Mouse (Mus musculus) common myeloid progenitor, adult 5-6 weeks (primary cell): ENCODE measurements at regions not wholly inside any gene's neighbourhood (a gene's known extent, or its start where the extent isn't known, plus 50 kb on each side); places are given as distances from the start of the nearest gene placed in this dataset.
"Not testable (repeated sequence)": the region's sequence is repeated elsewhere in the genome, so short reads cannot be mapped to it uniquely, and the experiment has no call there.

Source experiments
- ATAC-seq: replicated peaks from 2 replicates; pipeline ENCODE4 v1.8.0; 2016; ENCODE audit warnings: low read depth, mild to moderate bottlenecking, moderate TSS enrichment, inconsistent platforms; ENCODE audit not compliant: poor library complexity, severe bottlenecking

DNA sequence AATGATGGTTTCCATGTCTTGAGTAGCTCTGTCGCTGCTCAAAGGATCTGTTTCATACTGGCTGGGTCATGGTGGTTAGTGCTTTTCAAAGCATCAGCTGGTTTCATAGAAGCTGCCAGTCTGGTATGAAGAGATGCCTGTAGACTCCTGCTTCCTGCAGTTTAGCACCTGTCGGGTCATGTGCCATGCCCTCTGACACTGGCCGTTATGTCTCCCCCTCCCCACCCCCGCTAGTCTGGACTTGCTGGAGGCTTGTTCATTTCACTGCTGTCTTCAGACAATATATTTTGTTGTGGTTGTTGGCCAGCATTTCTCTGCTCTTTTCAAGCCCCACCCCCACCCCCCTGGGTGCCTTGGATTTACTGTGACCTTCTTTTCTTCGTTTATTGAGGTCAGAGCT, 450.1 kb downstream of the Tcerg1l start:
- ATAC-seq, result no peak

DNA sequence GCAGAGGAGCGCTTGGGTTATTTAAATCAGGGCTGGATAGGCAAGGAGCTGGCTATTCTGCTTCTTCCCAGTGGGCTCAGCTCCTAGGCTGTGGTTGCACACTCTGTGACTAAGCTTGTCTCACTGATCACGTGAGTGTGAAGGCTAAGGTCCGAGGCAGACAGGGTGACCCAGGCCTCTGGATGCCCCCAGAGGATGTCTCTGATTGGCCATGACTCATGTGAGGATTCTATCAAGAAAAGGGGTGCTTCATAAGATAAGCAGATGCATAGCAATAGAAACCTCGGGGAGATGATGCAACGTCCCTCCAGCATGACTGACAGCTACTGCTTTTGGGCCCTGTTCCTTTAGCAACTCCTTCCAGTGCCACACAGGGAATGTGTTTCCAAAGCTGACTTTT, 440.2 kb downstream of the Tcerg1l start:
- no peak for ATAC-seq

DNA sequence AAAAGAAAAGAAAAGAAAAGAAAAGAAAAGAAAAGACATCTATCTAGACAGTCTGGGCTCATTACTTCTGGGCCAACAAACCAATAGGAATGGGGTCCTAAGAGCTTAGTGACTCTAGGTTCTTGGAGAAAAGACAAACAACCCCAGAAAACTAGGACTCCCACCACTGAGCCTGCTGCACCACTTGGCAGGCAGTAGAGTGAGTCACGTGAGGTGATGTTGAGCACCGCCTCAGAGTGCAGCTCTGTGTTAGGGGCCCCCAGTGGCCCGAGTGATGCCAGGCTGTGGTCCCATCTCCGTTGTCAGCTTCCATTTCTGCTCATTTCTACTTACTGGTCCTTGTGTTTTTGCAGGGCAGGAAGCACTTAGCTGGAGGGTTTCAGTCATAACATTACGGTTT, 439.7 kb downstream of the Tcerg1l start:
- ATAC-seq, result no peak

DNA sequence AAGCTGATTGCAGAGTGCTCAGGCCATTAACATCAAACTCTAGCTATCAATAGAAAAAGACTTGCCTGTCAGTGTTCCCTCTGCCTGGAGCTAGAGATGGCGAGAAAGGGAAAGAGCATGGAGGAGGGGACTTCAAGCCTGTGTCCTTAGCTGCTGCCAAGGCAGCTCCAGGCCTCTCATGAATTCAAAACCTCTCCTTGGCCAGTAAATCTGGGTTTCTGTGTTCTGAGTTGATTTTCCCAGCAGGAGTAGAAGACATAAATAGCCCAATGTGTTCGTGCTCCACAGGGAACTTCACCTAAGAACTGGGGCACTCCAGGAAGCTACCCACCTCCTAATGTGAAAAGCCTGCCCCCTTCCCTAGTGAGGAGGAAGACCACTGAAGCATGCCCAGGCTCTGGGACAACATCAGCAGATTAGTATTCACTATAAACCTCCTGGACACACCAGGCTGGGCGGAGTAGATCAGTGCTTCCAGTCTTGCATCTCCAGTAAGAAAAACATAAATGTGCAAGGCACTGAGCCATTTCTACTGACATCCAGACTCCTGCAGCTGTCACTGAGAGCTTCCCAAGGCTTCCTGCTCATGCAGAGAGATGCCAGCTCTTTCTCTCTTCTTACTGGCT, 433.9 kb downstream of the Tcerg1l start:
- no peak for ATAC-seq

DNA sequence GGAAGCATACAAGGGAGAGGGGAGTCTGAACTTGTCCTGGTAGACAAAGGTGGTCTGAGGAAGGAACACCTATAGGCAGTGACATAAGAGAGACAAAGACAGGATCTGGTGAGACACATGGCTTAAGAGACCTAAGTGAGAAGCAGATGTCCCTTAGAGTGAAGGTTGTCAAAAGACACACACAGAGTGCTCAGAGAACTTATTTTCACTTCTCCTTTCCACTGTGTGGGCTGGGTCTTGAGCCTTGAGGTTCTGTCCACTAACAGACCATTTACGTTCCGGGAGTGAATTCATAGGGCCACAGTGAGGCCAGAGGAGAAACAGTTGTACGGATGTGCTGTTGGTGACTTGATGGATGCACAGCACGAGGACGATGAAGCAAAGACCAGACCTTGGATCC, 422.8 kb downstream of the Tcerg1l start:
- ATAC-seq, result no peak

DNA sequence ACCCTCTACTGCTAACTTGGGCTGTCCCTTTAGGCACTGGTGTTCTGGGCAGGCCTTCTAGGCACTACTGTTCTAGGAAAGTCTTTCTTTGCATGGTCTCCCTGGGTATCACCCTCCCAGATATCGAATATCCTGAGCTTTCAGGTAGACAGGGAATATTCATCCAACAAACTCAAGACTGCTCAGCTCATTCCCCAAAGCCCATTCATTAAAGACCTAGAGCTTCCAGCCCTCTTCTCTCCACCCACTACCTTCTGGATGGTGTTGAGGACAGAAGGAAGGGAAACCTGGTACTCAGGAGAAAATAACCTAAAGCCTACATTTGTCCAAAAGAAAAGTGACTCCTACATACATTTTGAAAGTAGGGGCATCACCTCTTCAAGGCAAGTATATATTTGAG, 420.0 kb downstream of the Tcerg1l start:
- ATAC-seq, result no peak

DNA sequence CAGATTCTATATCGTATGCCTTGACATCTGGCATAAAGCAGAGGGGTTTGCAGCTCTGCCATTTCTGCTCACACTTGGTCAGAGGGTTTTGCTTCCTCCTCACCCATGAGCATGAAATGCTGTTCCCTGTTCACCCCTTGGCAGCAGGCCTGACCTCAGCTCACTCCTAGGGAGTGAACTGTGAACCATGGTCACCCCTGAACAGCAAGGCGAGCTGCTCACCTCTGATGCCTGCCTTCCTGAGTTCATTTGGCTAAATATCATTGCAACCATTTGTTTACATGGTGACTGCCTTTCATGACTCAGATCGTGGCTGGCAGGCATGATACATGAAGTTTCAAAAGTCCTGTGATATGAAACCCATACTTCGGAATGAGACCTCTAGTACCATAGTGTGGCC, 418.2 kb downstream of the Tcerg1l start:
- ATAC-seq, result no peak

DNA sequence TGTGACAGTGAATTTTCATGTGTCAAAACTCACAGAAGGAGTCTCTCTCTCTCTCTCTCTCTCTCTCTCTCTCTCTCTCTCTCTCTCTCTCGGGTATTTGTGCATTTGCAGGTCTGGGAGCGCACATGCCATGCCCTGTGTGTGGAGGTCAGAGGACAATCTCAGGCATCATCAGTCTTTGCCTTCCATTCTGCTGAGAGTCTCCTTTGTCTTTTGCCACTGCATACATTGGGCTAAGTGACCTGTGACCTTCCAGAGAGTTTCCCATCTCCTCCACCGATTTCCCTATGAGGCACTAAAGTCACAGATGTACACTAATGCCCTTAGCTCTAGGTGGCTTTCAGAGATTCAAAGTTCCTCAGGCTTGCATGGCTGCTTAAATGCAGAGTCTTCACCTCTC, 391.7 kb downstream of the Tcerg1l start:
- no peak for ATAC-seq

DNA sequence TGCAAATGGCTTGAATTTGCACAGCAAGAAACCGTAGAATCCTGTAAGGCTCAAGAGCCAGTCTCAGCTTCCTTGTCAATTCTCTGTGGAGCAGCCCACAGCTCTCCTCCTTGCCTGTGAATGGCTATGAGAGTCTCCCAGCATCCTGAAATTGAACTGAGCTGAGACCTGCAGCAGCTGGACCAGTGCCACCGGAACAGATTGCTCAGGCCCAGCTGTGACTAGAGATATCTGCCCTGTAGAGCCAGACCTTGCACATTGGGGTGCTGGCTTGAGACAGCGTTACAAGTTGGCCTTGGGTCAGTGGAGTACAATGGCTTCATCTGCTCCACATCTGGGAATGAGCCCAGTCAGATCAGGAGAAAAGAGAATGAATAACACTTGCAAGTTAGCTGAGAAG, 390.6 kb downstream of the Tcerg1l start:
- ATAC-seq, result no peak

DNA sequence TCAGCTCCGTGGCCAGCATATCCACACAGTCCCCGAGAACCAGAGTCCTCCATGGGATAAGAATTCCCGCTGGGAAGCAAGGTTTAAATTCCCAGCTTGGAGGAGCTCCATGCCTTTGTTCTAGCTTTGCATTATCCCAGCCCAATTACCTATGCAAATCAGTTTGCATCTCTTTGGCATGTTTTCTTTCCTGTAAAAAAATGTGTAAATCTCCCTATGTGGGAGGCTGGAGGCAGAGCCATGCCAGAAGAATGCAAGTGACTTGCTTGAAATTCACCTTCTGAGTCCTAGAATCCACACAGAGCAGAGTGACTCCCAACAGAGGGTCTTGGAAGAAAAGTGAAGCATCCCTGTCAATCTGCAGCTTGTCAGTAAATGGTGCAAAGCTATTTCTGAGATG, 388.9 kb downstream of the Tcerg1l start:
- ATAC-seq, result no peak

DNA sequence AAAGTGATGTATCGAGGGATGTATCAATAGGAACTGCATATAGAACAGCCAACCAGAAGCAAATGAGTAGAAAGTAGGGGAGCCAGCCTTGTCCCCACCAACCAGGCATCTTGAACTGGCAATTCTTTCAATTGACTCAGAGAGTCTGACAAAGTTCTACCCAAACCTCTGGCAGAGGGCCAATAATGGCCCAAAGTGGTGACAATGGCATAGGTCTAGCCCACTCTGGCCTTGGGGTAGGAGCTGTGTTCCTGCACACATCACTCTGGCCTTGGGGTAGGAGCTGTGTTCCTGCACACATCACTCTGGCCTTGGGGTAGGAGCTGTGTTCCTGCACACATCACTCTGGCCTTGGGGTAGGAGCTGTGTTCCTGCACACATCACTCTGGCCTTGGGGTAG, 373.5 kb downstream of the Tcerg1l start:
- ATAC-seq, result not testable (repeated sequence)

DNA sequence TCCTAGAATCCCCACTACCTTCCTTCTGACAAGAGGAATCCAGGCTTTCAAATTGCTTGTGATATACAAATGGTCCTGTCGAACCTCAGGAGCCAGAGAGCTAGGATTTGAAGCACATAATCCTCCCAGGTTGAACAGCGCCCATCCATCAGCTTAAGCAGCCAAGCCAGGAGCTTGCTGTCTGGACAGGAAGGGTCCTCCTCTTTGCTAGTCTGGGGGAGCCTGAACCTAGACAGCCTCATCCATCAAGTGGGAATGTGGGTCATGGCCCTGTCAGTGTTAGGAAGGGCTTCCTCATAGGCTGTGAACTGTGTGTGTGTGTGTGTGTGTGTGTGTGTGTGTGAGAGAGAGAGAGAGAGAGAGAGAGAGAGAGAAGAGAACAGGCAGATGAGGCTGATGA, 345.8 kb downstream of the Tcerg1l start:
- no peak for ATAC-seq

DNA sequence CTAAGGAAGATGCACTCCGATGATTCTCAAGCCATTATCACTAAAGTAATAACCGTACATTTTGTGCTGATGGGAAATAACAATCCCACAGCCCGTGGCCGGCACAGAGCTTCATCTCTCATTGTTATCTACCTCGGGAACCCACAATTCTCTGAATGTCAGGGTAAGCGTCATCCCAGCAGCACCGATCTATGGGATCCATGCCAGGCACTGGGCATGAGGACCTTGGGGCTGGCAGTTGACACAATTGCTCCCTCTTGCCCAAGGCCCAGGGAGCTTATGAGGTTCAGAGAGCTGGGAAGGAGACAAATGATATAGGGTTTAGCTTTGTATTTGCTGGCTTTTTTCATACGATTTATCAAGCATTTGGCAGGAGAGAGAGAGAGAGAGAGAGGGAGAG, 342.8 kb downstream of the Tcerg1l start:
- no peak for ATAC-seq

DNA sequence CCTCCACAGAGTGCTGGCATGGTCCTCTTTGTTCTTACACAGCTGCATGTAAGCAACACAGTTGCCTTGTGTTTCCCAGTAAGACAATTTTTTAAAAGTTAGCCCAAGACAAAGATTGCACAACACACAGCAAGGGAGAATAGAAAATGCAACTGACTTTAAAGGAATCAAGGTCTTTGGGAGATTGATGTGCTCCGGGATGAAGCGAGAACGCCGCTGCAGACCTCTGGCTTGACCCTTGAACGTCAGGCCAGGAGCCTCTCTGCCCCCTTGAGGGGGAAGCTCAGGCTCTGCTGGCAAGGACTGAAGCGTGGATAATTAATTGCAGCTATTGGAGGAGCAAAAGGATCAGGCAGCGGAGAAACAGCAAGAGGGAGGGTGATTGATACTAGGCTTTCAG, 336.4 kb downstream of the Tcerg1l start:
- ATAC-seq, result no peak

DNA sequence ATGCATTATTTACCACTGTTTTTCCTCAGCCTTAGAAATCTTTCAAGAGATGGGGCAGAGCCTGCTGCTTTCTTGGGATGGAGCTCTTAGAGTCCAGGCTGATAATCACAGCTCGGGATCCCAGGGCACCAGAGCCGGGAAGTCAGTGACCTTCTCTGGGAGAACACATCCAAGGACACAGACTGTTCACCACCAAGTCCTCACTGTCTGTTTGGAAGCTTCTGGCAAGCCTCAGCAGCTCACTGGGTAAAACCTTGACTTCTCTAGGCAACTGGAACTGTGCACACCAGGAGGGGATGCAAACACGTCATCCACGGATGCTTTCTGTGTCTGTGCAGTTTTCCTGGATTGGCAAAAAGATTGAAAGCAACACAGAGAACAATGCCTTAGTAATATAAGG, 330.6 kb downstream of the Tcerg1l start:
- no peak for ATAC-seq

DNA sequence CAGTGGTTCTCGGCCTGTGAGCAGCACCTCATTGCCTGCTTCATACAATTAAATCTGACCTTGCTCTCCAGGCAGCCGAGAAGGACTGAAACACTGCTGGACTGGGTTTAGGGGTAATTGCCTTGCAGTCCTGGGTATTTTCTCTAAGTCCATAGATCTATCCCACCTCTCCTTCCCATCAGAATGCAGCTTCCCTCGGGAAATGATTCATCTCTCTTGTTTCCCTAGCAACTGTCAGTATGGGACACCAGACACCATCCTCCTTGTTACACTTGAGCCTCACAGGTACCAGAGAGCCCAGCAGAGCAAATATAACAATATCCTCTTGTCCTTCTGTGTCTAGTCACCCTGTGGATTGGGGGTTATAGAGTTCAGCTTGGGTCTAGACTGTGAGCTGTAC, 322.3 kb downstream of the Tcerg1l start:
- no peak for ATAC-seq

DNA sequence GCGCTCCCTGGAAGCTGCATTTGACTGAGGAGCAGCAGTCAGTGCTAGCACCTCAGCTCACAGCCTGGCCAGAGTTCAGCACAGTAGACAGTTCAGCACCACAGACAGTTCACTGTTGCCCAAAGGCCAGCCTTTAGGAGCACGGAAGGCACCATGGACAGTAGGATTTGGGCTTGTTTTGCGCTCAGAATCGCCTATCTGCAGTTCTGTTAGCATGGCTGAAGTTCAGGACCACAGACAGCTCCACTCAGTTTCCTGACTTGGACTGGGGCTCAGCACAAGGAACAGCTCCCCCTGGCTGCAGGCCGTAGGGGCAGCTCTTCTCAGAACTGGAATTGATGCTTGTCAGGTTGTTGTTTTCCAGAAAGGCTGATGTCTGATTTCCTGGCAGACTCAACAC, 313.6 kb downstream of the Tcerg1l start:
- ATAC-seq, result peak; percentile 100

DNA sequence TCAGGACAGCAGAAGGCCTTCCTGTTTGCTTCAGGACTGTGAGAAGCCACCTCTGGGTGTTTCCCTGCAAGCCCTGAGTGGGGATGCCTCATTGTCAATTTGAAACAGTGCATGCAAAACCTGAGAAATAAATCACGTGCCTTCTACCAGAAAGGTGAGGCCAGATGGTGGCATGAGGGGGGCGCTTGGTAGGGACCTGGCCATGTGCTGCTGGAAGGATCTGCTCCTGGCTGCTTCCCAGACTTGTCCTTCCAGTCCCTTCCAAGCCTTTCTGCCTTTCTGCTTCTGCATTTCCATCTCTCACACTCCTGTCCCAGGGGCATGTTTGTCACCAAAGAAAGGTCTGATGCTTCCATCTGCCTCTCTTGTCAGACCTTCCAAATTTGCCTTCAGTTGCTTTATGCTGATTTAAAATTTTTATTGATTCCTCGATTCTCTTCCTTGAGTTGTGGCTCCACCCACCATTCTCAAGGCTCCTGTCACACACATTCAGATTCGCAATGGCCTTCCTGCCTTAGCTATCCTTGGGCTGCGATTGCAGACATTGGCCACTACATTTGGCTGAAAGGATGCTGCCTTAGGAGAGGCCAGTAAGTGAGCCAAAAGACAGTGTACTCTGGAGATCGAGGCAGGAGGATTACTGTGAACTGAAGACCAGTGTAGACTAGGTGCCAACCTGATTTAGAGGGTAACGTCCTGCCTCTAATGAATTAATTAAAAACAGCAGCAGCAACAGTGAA, 289.9 kb downstream of the Tcerg1l start:
- ATAC-seq, result no peak

DNA sequence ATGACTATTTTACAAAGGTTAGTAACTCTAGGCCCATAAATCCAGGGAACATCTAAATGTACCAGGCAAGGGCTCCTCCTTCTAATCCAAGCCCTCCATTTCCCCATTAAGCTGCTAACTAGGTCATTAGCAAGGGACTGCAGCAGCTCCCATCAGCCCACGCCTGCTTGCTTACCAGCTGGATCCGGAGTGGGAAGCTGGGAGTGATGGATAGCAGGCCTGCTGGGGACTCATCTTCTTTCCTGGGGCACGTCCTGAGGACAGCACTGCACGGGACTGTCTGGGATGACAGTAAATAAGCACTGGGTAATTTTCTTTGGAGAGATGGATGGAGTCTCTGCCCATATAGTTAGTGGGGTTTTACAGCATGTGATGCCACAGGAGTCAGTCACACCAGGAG, 276.0 kb downstream of the Tcerg1l start:
- ATAC-seq, result no peak

DNA sequence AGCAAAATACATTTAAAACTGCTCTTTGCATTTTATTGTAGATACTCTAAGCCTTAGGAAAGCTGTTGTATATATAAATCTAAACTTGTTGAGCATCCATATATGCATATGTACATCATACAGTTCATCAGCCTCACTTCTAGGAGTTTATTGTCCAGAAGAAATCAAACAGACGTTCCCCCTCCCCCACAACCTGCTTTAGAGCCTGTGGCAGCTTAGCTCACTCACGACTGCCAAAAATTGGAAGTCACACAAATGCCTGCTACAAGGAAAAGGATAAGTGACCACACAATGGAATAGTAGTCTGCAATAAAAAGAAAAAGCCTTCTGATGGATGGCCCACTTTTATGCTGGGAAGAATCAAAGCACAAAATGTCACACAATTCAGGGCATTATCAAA, 267.8 kb downstream of the Tcerg1l start:
- no peak for ATAC-seq

DNA sequence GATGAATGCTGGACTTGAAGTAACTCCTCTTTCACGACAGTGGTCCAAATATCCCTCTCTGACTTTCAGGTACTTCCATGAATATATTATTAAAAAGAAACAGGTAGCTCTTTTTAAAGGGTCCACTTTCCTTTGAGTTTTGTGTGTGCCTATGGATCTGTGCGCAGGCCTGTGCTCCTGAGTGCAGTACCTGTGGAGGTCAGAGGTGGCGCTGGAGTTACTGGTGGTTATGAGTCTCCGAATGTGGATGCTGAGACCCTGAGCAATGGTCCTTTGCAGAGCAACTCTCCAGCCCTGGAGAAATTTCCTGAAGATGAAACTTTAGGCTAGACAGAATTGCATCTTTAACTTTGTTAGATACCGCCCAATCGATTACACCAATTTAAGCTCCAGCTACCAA, 264.1 kb downstream of the Tcerg1l start:
- ATAC-seq, result no peak

DNA sequence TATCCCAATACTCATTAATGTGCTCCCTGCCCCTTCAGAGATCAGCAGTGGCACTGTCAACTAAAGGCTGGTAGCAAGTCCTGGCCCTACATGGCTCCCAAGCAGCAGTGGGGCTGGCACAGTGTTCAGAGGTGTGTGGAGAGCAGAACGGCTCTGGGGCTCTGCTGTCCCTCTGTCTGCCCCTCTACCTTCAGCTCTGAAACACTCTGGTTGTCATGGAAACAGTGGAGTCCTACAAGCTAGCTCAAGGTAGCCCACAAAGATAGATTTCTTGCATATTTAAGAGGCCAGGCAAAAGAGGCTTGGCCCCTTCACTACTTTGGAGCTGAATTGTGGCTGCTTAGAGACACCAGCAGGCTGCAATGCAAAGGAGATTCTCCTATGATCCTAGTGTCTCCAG, 259.6 kb downstream of the Tcerg1l start:
- no peak for ATAC-seq
